Mouse (Mus musculus) liver, embryonic 11.5 days (tissue): ENCODE results near the gene AC124502.3. TPM values are rescaled to one million over a fixed set of nuclear protein-coding genes. Genes with fewer than 3 reads are reported as not detected.

Experiments used
- ATAC-seq: fragments of 200-750 bp; cut with Nextera tagmentation; replicated peaks from 2 replicates; pipeline ENCODE4 v1.8.0; 2017; ENCODE audit warnings: moderate number of reproducible peaks, mild to moderate bottlenecking, moderate TSS enrichment, moderate library complexity; ENCODE audit not compliant: low FRiP score
- DNase-seq: peaks from one replicate; pipeline ENCODE4 v3.0.0-alpha.2; 2017; ENCODE audit warnings: low spot score
- H3K27ac ChIP-seq: fragments of 300-500 bp; sonication (generic); 2 replicates; pipeline ENCODE4 v1.5.1; 2014; ENCODE audit warnings: mild to moderate bottlenecking, low read depth, low read length, control low read depth
- H3K27me3 ChIP-seq: fragments of 300-500 bp; sonication (generic); replicated peaks from 2 replicates; pipeline ENCODE4 v1.6.1; 2014; ENCODE audit warnings: low read length, mixed read lengths; ENCODE audit not compliant: control insufficient read depth, insufficient read depth
- H3K36me3 ChIP-seq: fragments of 300-500 bp; sonication (generic); 2 replicates; pipeline ENCODE4 v1.6.1; 2014; ENCODE audit warnings: mild to moderate bottlenecking, low read length, moderate library complexity, mixed read lengths; ENCODE audit not compliant: control insufficient read depth, insufficient read depth
- H3K4me1 ChIP-seq: fragments of 300-500 bp; sonication (generic); replicated peaks from 2 replicates; pipeline ENCODE4 v1.6.1; 2014; ENCODE audit warnings: low read length, mixed read lengths; ENCODE audit not compliant: control insufficient read depth, insufficient read depth
- H3K4me2 ChIP-seq: fragments of 300-500 bp; sonication (generic); 2 replicates; pipeline ENCODE4 v1.6.1; 2014; ENCODE audit warnings: mild to moderate bottlenecking, control low read depth, moderate library complexity
- H3K4me3 ChIP-seq: fragments of 300-500 bp; sonication (generic); 2 replicates; pipeline ENCODE4 v1.5.1; 2014; ENCODE audit warnings: low read depth, low read length, control low read depth
- H3K9ac ChIP-seq: fragments of 300-500 bp; sonication (generic); 2 replicates; pipeline ENCODE4 v1.6.1; 2014; ENCODE audit warnings: low read depth, low read length, control low read depth
- H3K9me3 ChIP-seq: fragments of 300-500 bp; sonication (generic); 2 replicates; pipeline ENCODE4 v1.6.1; 2016; ENCODE audit warnings: low read length, inconsistent platforms, mixed read lengths; ENCODE audit not compliant: control insufficient read depth
- WGBS: fragments of 180-500 bp; shearing (Covaris S2); extraction: QIAGEN DNeasy Blood & Tissue Kit; methylation state at CpG from one replicate; pipeline ENCODE4 v1.1.7; 2014; 5-methylcytosine and 5-hydroxymethylcytosine counted together
- polyA plus RNA-seq: library from polyadenylated mRNA; unstranded; fragments of >200 nt; fragmentation: Nextera tagmentation; extraction: Ambion mirVana; gene quantifications from 2 replicates; pipeline ENCODE4 v1.2.1, GENCODE M21; 2014

Gene AC124502.3
- polyA plus RNA-seq, 1 experiment from 2014 or later, result 1.1 TPM

DNA sequence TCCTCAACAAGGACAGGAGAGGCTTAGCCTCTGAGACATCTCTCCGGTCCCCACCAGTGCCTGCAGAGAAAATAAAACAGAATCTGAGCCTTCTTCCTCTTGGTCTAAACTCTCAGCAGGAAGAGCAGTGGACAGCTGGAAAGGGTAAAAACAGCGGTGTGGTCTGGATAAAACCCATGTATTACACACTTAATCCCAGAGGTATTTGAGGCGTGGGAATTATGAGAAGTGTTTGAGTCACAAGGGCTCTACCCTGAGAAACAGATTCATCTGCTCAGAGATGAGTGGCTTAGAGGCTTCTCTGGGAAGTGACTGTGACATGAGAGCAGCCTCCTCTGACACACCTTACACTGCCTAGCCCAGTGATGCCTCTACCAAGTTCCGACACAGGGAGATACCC is 21.1 kb upstream of the AC124502.3 start:
- no peaks in the 10 kb centered on the region for H3K36me3 ChIP-seq
- 82% methylated on average over 4 of the region's 4 CpGs for WGBS
- no peak overlapping the region for H3K4me3 ChIP-seq
- ATAC-seq (no peak), DNase-seq (no peak)
- no peaks in the 10 kb centered on the region for H3K4me1 ChIP-seq
- no peak overlapping the region for H3K27ac ChIP-seq
- no peaks in the 10 kb centered on the region for H3K27me3 ChIP-seq
- H3K9me3 ChIP-seq, result no peaks in the 10 kb centered on the region
- H3K9ac ChIP-seq, result no peak overlapping the region
- H3K4me2 ChIP-seq, result no peak overlapping the region

DNA sequence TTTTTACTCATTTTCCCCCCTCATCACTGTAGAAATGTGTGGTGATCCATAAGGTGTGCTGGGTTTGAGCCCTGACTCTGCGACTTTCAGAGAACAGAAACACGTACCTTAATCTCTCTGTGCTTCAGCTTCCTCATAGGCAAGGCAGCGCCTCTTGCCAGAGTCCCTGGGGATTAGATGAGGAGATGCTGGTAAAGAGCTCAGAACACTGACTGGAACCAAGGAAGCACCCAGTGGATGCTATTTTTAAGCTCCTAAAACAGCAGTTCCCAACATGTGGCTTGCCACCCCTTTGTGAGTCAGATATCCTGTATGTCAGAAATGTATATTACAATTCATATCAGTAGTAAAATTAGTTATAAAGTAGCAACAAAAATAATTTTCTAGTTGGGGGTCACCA is 20.5 kb upstream of the AC124502.3 start:
- no peaks in the 10 kb centered on the region for H3K4me1 ChIP-seq
- 87% methylated on average over 3 of the region's 3 CpGs for WGBS
- H3K9ac ChIP-seq, result no peak overlapping the region

DNA sequence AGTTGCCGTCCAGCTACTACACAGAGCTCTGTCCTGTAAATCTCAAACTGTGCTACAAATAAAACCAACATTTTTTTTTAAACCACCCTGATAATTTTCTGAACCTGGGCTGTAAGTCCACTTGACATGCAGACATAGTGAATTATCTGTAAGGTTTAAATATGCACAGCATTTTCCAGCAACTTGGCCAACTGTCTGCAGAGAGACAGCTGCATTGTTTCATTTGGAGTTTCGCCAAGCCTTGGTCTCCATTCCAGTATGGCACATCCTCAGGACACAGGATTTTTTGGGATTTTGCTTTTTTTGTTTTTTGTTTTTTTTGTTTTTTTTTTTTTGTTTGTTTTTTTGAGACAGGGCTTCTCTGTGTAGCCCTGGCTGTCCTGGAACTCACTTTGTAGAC is 17.3 kb upstream of the AC124502.3 start:
- no peaks in the 10 kb centered on the region for H3K9me3 ChIP-seq
- no peak overlapping the region for H3K27ac ChIP-seq
- H3K9ac ChIP-seq, result no peak overlapping the region
- no peak overlapping the region for H3K4me2 ChIP-seq
- 77% methylated on average over 2 of the region's 2 CpGs for WGBS
- DNase-seq, result no peak
- H3K4me3 ChIP-seq, result no peak overlapping the region
- peaks cover 4% of the 10 kb centered on the region; the same call in 1 of the 2 replicates for H3K4me1 ChIP-seq
- ATAC-seq, result no peak
- H3K27me3 ChIP-seq, result no peaks in the 10 kb centered on the region
- H3K36me3 ChIP-seq, result no peaks in the 10 kb centered on the region; the same call in 1 of the 2 replicates

More for the DNA sequence above, 20.5 kb upstream of the AC124502.3 start:
- Histone ChIP-seq H3K36me3 (no peaks in the 10 kb centered on the region), H3K4me2 (no peak overlapping the region), H3K4me3 (no peak overlapping the region), H3K9me3 (no peaks in the 10 kb centered on the region), H3K27me3 (no peaks in the 10 kb centered on the region), H3K27ac (no peak overlapping the region)
- ATAC-seq, result no peak
- DNase-seq, result no peak

DNA sequence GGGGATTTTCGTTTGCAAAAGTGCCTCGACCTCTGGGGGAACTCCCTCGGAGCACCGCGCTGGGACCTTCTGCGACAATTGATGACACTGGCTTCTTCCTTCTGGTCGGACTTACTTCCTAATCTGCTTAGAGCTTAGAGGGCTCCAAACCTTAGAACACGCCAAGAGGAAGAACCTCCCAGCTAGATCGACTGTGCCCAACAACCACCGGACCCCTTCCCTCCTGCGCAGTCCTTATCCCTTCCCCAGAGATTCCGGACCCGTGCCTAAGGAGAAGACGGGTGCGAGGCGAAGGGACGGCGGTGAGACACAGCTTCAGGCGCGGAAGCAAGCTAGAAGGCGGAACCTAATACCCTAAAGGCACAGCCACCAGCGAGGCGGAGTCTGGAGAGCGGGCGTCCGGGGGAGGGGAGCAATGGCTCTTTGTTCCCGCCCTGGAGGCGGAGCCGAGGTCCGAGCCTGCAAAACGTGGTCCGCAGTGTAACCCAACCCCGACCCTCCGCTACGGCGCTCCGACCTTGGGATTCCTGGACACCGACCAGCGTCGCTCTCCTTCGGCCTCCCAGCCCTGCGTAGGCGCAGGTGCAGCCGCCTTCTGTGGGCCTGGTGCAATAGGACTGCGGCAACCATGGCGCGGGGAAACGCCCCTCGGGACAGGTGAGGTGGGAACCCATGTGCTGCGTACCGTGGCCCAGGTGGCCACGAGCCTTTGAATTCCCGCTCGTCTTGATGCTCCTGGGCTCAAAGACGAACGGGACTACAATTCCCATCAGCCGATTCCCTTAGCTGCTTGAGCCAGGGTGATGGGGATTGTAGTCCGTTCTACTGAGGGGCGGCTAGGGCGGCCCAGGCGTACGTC is 14.8 kb upstream of the AC124502.3 start, which contains the start of gene Slc29a2:
Gene Slc29a2 (plus strand): TSS at position 240 of the 859 bp plus-strand sequence.
- peak within 1 kb of the TSS; percentile 88 for H3K4me2 ChIP-seq
- no peaks in the 10 kb centered on the region for H3K9me3 ChIP-seq
- DNase-seq (peak; percentile 92), ATAC-seq (peak; percentile 94)
- under 1% methylated on average over 62 of the region's 62 CpGs for WGBS
- peaks cover 4% of the 10 kb centered on the region; the same call in 1 of the 2 replicates for H3K4me1 ChIP-seq
- H3K4me3 ChIP-seq, result peak within 1 kb of the TSS; percentile 72
- H3K9ac ChIP-seq, result peak within 1 kb of the TSS; percentile 70
- no peaks in the 10 kb centered on the region; the same call in 1 of the 2 replicates for H3K36me3 ChIP-seq
- peak within 1 kb of the TSS; percentile 72 for H3K27ac ChIP-seq
- no peaks in the 10 kb centered on the region for H3K27me3 ChIP-seq

DNA sequence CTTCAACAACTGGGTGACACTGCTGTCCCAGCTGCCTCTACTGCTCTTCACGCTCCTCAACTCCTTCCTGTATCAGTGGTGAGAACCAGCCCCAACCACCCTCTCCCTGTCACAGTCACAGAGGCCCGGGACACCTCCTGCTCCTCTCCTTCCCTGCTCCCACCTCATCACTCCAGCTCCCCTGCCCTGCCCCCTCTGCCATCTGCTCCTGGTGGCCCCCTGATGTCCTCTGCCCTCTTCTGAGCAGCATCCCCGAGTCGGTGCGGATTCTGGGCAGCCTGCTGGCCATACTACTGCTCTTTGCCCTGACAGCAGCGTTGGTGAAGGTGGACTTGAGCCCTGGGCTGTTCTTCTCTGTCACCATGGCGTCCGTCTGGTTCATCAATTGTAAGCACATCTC is 12.6 kb upstream of the AC124502.3 start:
- Histone ChIP-seq H3K36me3 (peaks cover 3% of the 10 kb centered on the region; the same call in 1 of the 2 replicates), H3K4me2 (no peak overlapping the region), H3K9me3 (no peaks in the 10 kb centered on the region), H3K27me3 (no peaks in the 10 kb centered on the region), H3K4me3 (no peak overlapping the region), H3K4me1 (peaks cover 4% of the 10 kb centered on the region; the same call in 1 of the 2 replicates), H3K9ac (no peak overlapping the region), H3K27ac (no peak overlapping the region)
- ATAC-seq, result no peak
- 83% methylated on average over 8 of the region's 8 CpGs for WGBS
- DNase-seq, result no peak

DNA sequence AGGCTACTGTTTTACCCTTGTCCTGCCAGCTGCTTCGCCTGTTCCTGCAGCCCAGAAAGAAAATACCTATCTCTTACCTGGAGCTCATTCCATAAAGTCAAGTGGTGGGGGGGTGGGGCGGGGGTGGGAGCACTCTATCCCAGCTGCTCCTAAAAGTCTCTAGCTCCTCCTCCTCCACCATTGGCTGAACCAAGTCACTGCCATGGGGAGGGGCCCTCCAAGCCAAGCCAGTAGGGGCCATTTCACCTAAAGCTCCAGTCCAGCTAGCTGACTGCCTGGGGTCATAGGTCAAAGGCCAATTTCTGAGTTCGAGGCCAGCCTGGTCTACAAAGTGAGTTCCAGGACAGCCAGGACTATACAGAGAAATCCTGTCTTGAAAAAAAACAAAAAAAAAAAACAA is 6.0 kb upstream of the AC124502.3 start:
- Histone ChIP-seq H3K9me3 (no peaks in the 10 kb centered on the region), H3K27ac (no peak overlapping the region), H3K4me2 (no peak overlapping the region), H3K4me3 (no peak overlapping the region), H3K27me3 (no peaks in the 10 kb centered on the region), H3K9ac (no peak overlapping the region), H3K36me3 (peaks cover 6% of the 10 kb centered on the region; the same call in 1 of the 2 replicates), H3K4me1 (peaks cover 3% of the 10 kb centered on the region; the same call in 1 of the 2 replicates)
- 78% methylated on average over 3 of the region's 3 CpGs for WGBS
- DNase-seq, result no peak
- ATAC-seq, result no peak

DNA sequence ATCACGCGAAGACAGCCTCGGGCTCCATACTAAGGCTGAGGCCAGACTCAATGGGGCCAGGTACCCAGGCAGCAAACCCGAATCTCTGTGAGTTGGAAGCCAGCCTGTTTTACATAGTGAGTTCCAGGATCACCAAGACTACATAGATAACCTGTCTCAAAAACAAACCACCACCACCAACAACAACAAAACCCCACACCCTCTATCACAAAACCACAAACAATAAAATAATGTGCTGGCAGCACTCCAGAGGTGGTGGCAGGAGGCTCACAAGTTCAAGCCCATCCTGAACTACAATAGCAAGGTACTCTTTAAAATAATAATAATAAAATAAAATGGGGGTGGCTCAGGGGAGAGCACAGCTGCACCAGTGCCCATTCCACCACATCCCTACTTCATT is 2.1 kb upstream of the AC124502.3 start:
- no peak overlapping the region for H3K4me2 ChIP-seq
- 65% methylated on average over 4 of the region's 4 CpGs for WGBS
- ATAC-seq, result no peak

DNA sequence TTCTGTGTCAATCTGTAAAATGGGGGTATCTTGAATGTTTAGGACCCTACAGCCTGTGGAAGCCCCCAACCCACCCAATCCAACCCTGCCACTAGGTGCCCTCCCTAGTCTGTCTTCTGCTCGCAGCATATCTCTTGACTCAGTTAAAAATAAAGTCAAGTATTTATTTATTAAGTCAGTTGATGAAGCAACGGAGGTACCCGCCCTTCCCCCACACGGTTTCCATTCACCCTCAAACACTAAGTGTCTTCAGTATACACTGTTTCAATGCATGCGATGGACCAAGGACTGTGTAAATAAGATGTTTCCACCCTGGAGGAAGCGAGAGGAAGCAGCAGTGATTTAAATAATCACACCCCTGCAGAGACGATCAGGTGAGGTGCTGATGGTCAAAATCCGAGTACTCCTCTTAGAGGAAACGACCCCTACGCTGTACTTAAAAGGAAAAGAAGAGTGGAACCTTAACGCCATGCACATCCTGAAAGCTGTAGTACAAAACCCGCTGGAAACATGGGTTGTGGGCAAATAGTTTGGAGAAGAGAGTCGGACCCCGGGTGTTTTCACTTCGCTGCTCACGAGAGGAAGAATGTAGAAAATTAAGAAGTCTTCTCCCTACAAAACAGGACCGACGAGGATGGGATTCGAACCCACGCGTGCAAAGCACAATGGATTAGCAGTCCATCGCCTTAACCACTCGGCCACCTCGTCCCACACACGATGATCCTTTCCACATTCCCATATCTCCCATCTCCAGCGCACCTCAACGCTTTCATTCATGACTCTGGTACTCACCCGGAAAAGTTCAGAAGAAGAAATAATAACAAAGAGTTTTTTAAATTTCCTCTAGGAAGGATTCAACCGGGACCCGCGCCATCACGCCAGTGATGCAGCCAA is 766 bp upstream of the AC124502.3 start:
- peak overlapping the region; percentile 94 for H3K4me2 ChIP-seq
- H3K27ac ChIP-seq, result peak overlapping the region; percentile 28; the same call in 1 of the 2 replicates
- ATAC-seq (peak; percentile 38), DNase-seq (peak; percentile 86)
- H3K36me3 ChIP-seq, result no peaks in the 10 kb centered on the region
- H3K27me3 ChIP-seq, result no peaks in the 10 kb centered on the region
- H3K9me3 ChIP-seq, result no peaks in the 10 kb centered on the region
- H3K9ac ChIP-seq, result peak overlapping the region; percentile 73
- peaks cover 28% of the 10 kb centered on the region for H3K4me1 ChIP-seq
- H3K4me3 ChIP-seq, result peak overlapping the region; percentile 92
- 4% methylated on average over 32 of the region's 32 CpGs for WGBS

More for the DNA sequence above, 2.1 kb upstream of the AC124502.3 start:
- Histone ChIP-seq H3K27me3 (no peaks in the 10 kb centered on the region), H3K27ac (no peak overlapping the region), H3K36me3 (no peaks in the 10 kb centered on the region), H3K4me1 (peaks cover 22% of the 10 kb centered on the region), H3K4me3 (no peak overlapping the region), H3K9me3 (no peaks in the 10 kb centered on the region), H3K9ac (no peak overlapping the region)
- no peak for DNase-seq
